20 mouse cellular contexts compared by ENCODE assay signal in the genomic region with DNA sequence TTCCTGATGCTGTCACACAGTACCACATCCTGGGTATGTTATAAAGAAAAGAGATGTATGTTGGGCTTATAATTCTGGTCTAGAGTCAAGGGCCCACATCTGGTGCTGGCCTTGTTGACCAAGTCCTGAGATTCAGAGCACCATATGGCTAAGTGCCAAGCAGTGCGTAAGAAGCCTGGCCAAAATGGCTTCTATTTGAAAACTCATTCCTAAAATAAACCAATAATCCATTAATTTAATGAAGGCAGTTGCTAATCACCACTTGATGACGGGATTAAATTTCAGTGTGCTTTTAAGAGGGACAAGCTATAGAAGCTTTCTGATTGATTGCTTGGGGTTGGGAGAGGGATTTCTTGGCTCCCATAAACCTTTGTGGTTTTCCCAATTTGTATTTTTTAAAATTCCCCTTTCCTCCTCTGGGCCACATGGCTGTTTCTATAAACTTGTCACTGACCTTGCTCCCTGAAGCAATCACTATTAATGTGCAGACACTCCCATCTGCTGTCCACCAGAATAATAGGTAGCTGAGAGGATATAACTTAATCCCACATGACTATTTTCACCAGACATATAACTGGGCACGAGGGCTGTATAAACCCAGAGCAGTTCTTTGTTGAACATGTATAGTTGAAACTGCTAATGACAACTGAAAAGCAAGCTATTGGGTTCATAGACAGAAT. TPM values are rescaled to one million over a fixed set of nuclear protein-coding genes. Genes with fewer than 3 reads are reported as not detected.
DNase-seq lines count a peak whose midpoint lies in the region; ATAC-seq and TF ChIP-seq lines count a peak whose summit lies in the region.
"Had no signal": no experiment of that assay in that cellular context is flagged by ENCODE, and none has a peak within 500 bp of the region (broad histone marks: within the 10 kb centered on the region; RNA-seq: fewer than 3 reads in every experiment).

No protein-coding gene starts in this region.

- H3K4me1 ChIP-seq in embryonic facial prominence, embryonic 14.5 days (ENCODE audit: control insufficient read depth, insufficient read depth, low read length), result 0 out of 2 replicates have a peak, but pooled peaks cover 2% of the 10 kb centered on the region
- peaks cover 21% of the 10 kb centered on the region for H3K4me1 ChIP-seq in embryonic facial prominence, embryonic 10.5 days
- peaks cover 8% of the 10 kb centered on the region; the same call in 1 of the 2 replicates for H3K4me1 ChIP-seq in kidney, postnatal 0 days (replicated peaks; ENCODE audit: insufficient read depth, low read length)
- H3K4me1 ChIP-seq in brown adipose tissue, adult 24 weeks (ENCODE audit: control insufficient read depth, insufficient read depth, insufficient read length, low read length), result peaks cover 16% of the 10 kb centered on the region
- H3K4me1 ChIP-seq in hindbrain, embryonic 16.5 days (ENCODE audit: control insufficient read depth, insufficient read depth, low read depth, low read length), result 0 out of 2 replicates have a peak, but pooled peaks cover 4% of the 10 kb centered on the region
- H3K4me1 ChIP-seq: liver, embryonic 12.5 days; neural tube, embryonic 12.5 days had no signal

- whole genome bisulfite sequencing in embryonic facial prominence, embryonic 14.5 days, result 76% methylated on average over 3 of the region's 3 CpGs
- 81% methylated on average over 3 of the region's 3 CpGs for WGBS in embryonic facial prominence, embryonic 10.5 days
- 62% methylated on average over 3 of the region's 3 CpGs for WGBS in kidney, postnatal 0 days
- 76% methylated on average over 3 of the region's 3 CpGs for WGBS in hindbrain, embryonic 16.5 days

- no peaks in the 10 kb centered on the region for H3K36me3 ChIP-seq in embryonic facial prominence, embryonic 14.5 days (ENCODE audit: control insufficient read depth, insufficient read depth, low read length)
- no peaks in the 10 kb centered on the region for H3K36me3 ChIP-seq in embryonic facial prominence, embryonic 10.5 days (replicated peaks)
- H3K36me3 ChIP-seq in kidney, postnatal 0 days (ENCODE audit: insufficient read depth, low read length), result no peaks in the 10 kb centered on the region
- no peaks in the 10 kb centered on the region for H3K36me3 ChIP-seq in hindbrain, embryonic 16.5 days (ENCODE audit: control insufficient read depth, insufficient read depth, low read length)
- H3K36me3 ChIP-seq: hindbrain, embryonic 15.5 days; liver, embryonic 12.5 days; neural tube, embryonic 12.5 days had no signal

- no peak overlapping the region for H3K9ac ChIP-seq in embryonic facial prominence, embryonic 14.5 days (ENCODE audit: low read depth, low read length)
- no peak overlapping the region for H3K9ac ChIP-seq in kidney, postnatal 0 days (ENCODE audit: low read depth, low read length)
- no peak overlapping the region for H3K9ac ChIP-seq in hindbrain, embryonic 16.5 days (ENCODE audit: low read depth, low read length)
- H3K9ac ChIP-seq: hindbrain, embryonic 15.5 days; liver, embryonic 12.5 days; neural tube, embryonic 12.5 days had no signal

- no peak overlapping the region for H3K27ac ChIP-seq in embryonic facial prominence, embryonic 14.5 days (replicated peaks; ENCODE audit: low read depth, low read length)
- H3K27ac ChIP-seq in embryonic facial prominence, embryonic 10.5 days (replicated peaks), result no peak overlapping the region
- H3K27ac ChIP-seq in kidney, postnatal 0 days, result no peak overlapping the region
- 0 out of 2 replicates have a peak overlapping the region, but pooled peaks have one; percentile 39 for H3K27ac ChIP-seq in brown adipose tissue, adult 24 weeks (replicated peaks; ENCODE audit: low read depth, low read length)
- no peak overlapping the region for H3K27ac ChIP-seq in hindbrain, embryonic 16.5 days (ENCODE audit: low read depth, low read length)
- H3K27ac ChIP-seq: hindbrain, embryonic 15.5 days; liver, embryonic 12.5 days; neural tube, embryonic 12.5 days had no signal

- peak; percentile 54 for TF ChIP-seq CTCF in kidney, postnatal 0 days (IDR thresholded peaks at IDR 0.05; ENCODE audit: low read depth)

- H3K27me3 ChIP-seq in embryonic facial prominence, embryonic 14.5 days (replicated peaks; ENCODE audit: control insufficient read depth, insufficient read depth, low read length), result no peaks in the 10 kb centered on the region
- H3K27me3 ChIP-seq in embryonic facial prominence, embryonic 10.5 days (replicated peaks; ENCODE audit: low read depth, poor library complexity, severe bottlenecking), result no peaks in the 10 kb centered on the region
- no peaks in the 10 kb centered on the region for H3K27me3 ChIP-seq in kidney, postnatal 0 days (ENCODE audit: insufficient read depth, low read length)
- no peaks in the 10 kb centered on the region for H3K27me3 ChIP-seq in hindbrain, embryonic 16.5 days (replicated peaks; ENCODE audit: control insufficient read depth, insufficient read depth, low read length)
- H3K27me3 ChIP-seq: hindbrain, embryonic 15.5 days; liver, embryonic 12.5 days; neural tube, embryonic 12.5 days had no signal

- H3K9me3 ChIP-seq in embryonic facial prominence, embryonic 14.5 days (ENCODE audit: control insufficient read depth, low read length), result no peaks in the 10 kb centered on the region
- H3K9me3 ChIP-seq in embryonic facial prominence, embryonic 10.5 days, result no peaks in the 10 kb centered on the region
- H3K9me3 ChIP-seq in kidney, postnatal 0 days (replicated peaks; ENCODE audit: low read length), result no peaks in the 10 kb centered on the region
- H3K9me3 ChIP-seq in hindbrain, embryonic 16.5 days (ENCODE audit: control insufficient read depth, low read length), result no peaks in the 10 kb centered on the region
- H3K9me3 ChIP-seq: hindbrain, embryonic 15.5 days; liver, embryonic 12.5 days; neural tube, embryonic 12.5 days had no signal

- no peak overlapping the region for H3K4me3 ChIP-seq in embryonic facial prominence, embryonic 14.5 days (ENCODE audit: low read depth, low read length)
- no peak overlapping the region for H3K4me3 ChIP-seq in embryonic facial prominence, embryonic 10.5 days
- H3K4me3 ChIP-seq in kidney, postnatal 0 days (replicated peaks; ENCODE audit: low read depth, low read length), result no peak overlapping the region
- no peak overlapping the region for H3K4me3 ChIP-seq in brown adipose tissue, adult 24 weeks (ENCODE audit: insufficient read depth, low read depth, low read length)
- H3K4me3 ChIP-seq in hindbrain, embryonic 16.5 days (ENCODE audit: low read length), result no peak overlapping the region
- H3K4me3 ChIP-seq: hindbrain, embryonic 15.5 days; liver, embryonic 12.5 days; neural tube, embryonic 12.5 days had no signal

- no peak for ATAC-seq in embryonic facial prominence, embryonic 14.5 days (ENCODE audit: low read depth)
- ATAC-seq in kidney, postnatal 0 days (replicated peaks; ENCODE audit: low FRiP score, low read depth), result no peak
- no peak for ATAC-seq in hindbrain, embryonic 16.5 days
- no peak for ATAC-seq in megakaryocyte progenitor cell, adult 5-6 weeks (replicated peaks; ENCODE audit: poor library complexity)
- ATAC-seq: forebrain, embryonic 16.5 days; liver, embryonic 12.5 days had no signal

- no peak overlapping the region for H3K4me2 ChIP-seq in embryonic facial prominence, embryonic 14.5 days (ENCODE audit: low read depth, low read length)
- no peak overlapping the region for H3K4me2 ChIP-seq in kidney, postnatal 0 days (ENCODE audit: low read length)
- H3K4me2 ChIP-seq in hindbrain, embryonic 16.5 days (ENCODE audit: low read length), result no peak overlapping the region
- H3K4me2 ChIP-seq: hindbrain, embryonic 15.5 days; liver, embryonic 12.5 days; neural tube, embryonic 12.5 days had no signal

- peak; percentile 13 for DNase-seq in embryonic facial prominence, embryonic 14.5 days (ENCODE audit: low spot score)
- DNase-seq in embryonic facial prominence, embryonic 10.5 days (ENCODE audit: low spot score), result no peak
- DNase-seq in kidney, postnatal 0 days (ENCODE audit: low spot score), result peak; percentile 72
- DNase-seq in kidney, adult 18-20 months, result no peak
- DNase-seq in 3T3-L1 (ENCODE audit: low read depth, low spot score), result peak; percentile 87
- DNase-seq: cerebellum, adult 18-20 months; cerebellum, postnatal 36 days; heart, adult 18-20 months; heart, postnatal 36 days; kidney, adult 8-10 months; kidney, postnatal 4 days; right cerebral cortex, postnatal 14 days; thymus, postnatal 4 days had no signal

RNA-seq across cellular contexts. Expression of a gene that starts 52.6 kb away (rescaled TPM):
- 4.3 and 4.7 TPM in 2 replicates for polyA plus RNA-seq in embryonic facial prominence, embryonic 14.5 days (2014; fragmentation: Nextera tagmentation; extraction: Ambion mirVana)
- 1.4 and 1.8 TPM in 2 replicates for polyA plus RNA-seq in embryonic facial prominence, embryonic 10.5 days (2016; fragmentation: Nextera tagmentation; extraction: Ambion mirVana)
- 2.4 and 3.7 TPM in 2 replicates for polyA plus RNA-seq in kidney, postnatal 0 days (2015; fragmentation: Nextera tagmentation; extraction: Ambion mirVana)
- polyA plus RNA-seq in brown adipose tissue, adult 24 weeks (2012; ENCODE audit: insufficient read depth, insufficient read length, missing spikeins), result 5.0 and 8.3 TPM in 2 replicates
- 1.9 and 2.1 TPM in 2 replicates for polyA plus RNA-seq in hindbrain, embryonic 16.5 days (2015; fragmentation: Nextera tagmentation; extraction: Ambion mirVana)
- 7.5 and 8.3 TPM in 2 replicates for total RNA-seq in megakaryocyte progenitor cell, adult 5-6 weeks (2015)
- total RNA-seq in megakaryocyte progenitor cell, adult 5-6 weeks (2017), result 9.8 and 11.0 TPM in 2 replicates

Comparison
In these comparisons a context has a peak if more than half of its experiments do, and no peak if none do; other contexts are left out.
1. DNase-seq: peak in embryonic facial prominence, embryonic 14.5 days (single experiment), kidney, postnatal 0 days (single experiment) and 3T3-L1 (single experiment); none in embryonic facial prominence, embryonic 10.5 days (single experiment) and kidney, adult 18-20 months (single experiment).